33 mouse cellular contexts compared by ENCODE assay signal in the genomic region with DNA sequence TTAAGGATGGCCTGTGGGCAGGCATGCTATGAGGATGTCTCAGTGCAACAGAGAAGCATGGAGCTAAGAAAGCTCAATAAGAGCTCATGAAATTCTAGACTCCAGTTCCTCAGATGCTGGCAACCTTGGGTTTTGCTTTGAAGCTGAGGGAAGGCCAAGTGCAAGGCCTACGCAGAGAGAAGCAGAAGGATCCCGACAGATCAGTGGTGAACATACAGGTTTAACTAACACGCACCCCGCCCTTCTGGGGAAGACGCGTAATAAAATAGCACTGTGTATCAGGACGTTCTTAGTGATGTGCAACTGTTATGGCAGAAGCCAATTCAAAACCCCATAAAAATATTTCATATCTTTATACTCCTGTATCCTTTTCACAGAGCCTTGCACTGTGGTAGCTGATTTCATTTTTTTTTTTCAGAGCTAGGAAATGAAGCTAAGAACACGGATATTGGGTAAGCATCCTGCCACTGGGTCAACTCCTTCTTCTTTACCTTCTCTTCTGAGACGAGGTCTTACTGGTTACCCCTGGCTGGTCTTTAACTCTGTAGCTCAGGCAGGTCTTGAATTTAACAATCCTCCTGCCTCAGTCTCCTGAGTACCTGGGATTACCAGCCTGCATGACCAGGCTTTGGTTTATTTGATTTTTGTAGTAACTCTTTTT. TPM values are rescaled to one million over a fixed set of nuclear protein-coding genes. Genes with fewer than 3 reads are reported as not detected.
DNase-seq lines count a peak whose midpoint lies in the region; ATAC-seq and TF ChIP-seq lines count a peak whose summit lies in the region.
"Had no signal": no experiment of that assay in that cellular context is flagged by ENCODE, and none has a peak within 500 bp of the region (broad histone marks: within the 10 kb centered on the region; RNA-seq: fewer than 3 reads in every experiment).

No protein-coding gene starts in this region.

- no peak for TF ChIP-seq CTCF in liver, postnatal 0 days (IDR thresholded peaks at IDR 0.05; ENCODE audit: low read depth)
- no peak for TF ChIP-seq CTCF in MEL (IDR thresholded peaks at IDR 0.05 in 2 of 3, conservative IDR thresholded peaks at IDR 0.05 in 1 of 3; ENCODE audit: control insufficient read depth in 1 of 3, insufficient read depth in 1 of 3, low read depth in 2 of 3, low read length in 3 of 3, poor library complexity in 1 of 3, severe bottlenecking in 1 of 3)

- TF ChIP-seq POLR2A in MEL (IDR thresholded peaks at IDR 0.05; ENCODE audit: control insufficient read depth in 1 of 2, insufficient read depth in 1 of 2, low read depth in 1 of 2, low read length in 2 of 2, poor library complexity in 1 of 2) = no peak

- H3K4me3 ChIP-seq in liver, postnatal 0 days (ENCODE audit: low read depth, low read length) = no peak overlapping the region
- no peak overlapping the region for H3K4me3 ChIP-seq in MEL (ENCODE audit: control insufficient read depth in 1 of 2, insufficient read depth in 1 of 2, low read depth in 2 of 2, low read length in 2 of 2)
- H3K4me3 ChIP-seq in forebrain, embryonic 12.5 days (replicated peaks) = no peak overlapping the region
- H3K4me3 ChIP-seq: embryonic facial prominence, embryonic 13.5 days; erythroblast, embryonic 14.5 days; hindbrain, embryonic 12.5 days; intestine, embryonic 15.5 days; left cerebral cortex, adult 2 months; limb, embryonic 12.5 days; midbrain, embryonic 12.5 days; myocyte; neural tube, embryonic 12.5 days had no signal

- H3K36me3 ChIP-seq in liver, postnatal 0 days (replicated peaks; ENCODE audit: insufficient read depth, low read length) = no peaks in the 10 kb centered on the region
- H3K36me3 ChIP-seq in MEL (ENCODE audit: control insufficient read depth in 1 of 2, insufficient read depth in 2 of 2, low read length in 2 of 2) = peaks cover 0 to 2% of the 10 kb centered on the region in 2 experiments; a peak in 1 of 4 replicates
- no peaks in the 10 kb centered on the region for H3K36me3 ChIP-seq in forebrain, embryonic 12.5 days (replicated peaks)
- H3K36me3 ChIP-seq: embryonic facial prominence, embryonic 13.5 days; hindbrain, embryonic 12.5 days; intestine, embryonic 15.5 days; limb, embryonic 12.5 days; midbrain, embryonic 12.5 days; neural tube, embryonic 12.5 days had no signal

- WGBS in liver, postnatal 0 days (ENCODE audit: insufficient replicate concordance) = 80% methylated on average over 9 of the region's 9 CpGs
- 94% methylated on average over 9 of the region's 9 CpGs for WGBS in forebrain, embryonic 12.5 days

- no peak for ATAC-seq in liver, postnatal 0 days
- ATAC-seq in megakaryocyte progenitor cell, adult 5-6 weeks (replicated peaks; ENCODE audit: poor library complexity) = peak; percentile 54
- no peak for ATAC-seq in forebrain, embryonic 12.5 days (ENCODE audit: low FRiP score)
- ATAC-seq: CD4-positive, CD25-positive, alpha-beta regulatory T cell, adult 4 months; forebrain, postnatal 0 days; hindbrain, postnatal 0 days; intestine, embryonic 15.5 days had no signal

- no peak for TF ChIP-seq EP300 in liver, postnatal 0 days (IDR thresholded peaks at IDR 0.05; ENCODE audit: low read depth)
- TF ChIP-seq EP300 in MEL (IDR thresholded peaks at IDR 0.05; ENCODE audit: low read depth in 1 of 2, low read length in 2 of 2) = no peak

- no peaks in the 10 kb centered on the region for H3K9me3 ChIP-seq in liver, postnatal 0 days (ENCODE audit: low read length)
- H3K9me3 ChIP-seq in MEL (replicated peaks; ENCODE audit: insufficient read depth, low read length) = no peaks in the 10 kb centered on the region
- 0 out of 2 replicates have a peak, but pooled peaks cover 4% of the 10 kb centered on the region for H3K9me3 ChIP-seq in forebrain, embryonic 12.5 days
- H3K9me3 ChIP-seq: intestine, embryonic 15.5 days; limb, embryonic 12.5 days; midbrain, embryonic 12.5 days had no signal

- H3K4me2 ChIP-seq in liver, postnatal 0 days (ENCODE audit: low read depth, low read length) = no peak overlapping the region
- H3K4me2 ChIP-seq in forebrain, embryonic 12.5 days = no peak overlapping the region
- H3K4me2 ChIP-seq: embryonic facial prominence, embryonic 13.5 days; heart, embryonic 11.5 days; hindbrain, embryonic 12.5 days; intestine, embryonic 15.5 days; limb, embryonic 12.5 days; liver, embryonic 11.5 days; midbrain, embryonic 12.5 days; neural tube, embryonic 12.5 days had no signal

- no peak for TF ChIP-seq RAD21 in MEL (IDR thresholded peaks at IDR 0.05; ENCODE audit: low read depth, low read length)

- peak overlapping the region; percentile 29; the same call in 1 of the 2 replicates for H3K27ac ChIP-seq in liver, postnatal 0 days (ENCODE audit: low read depth)
- no peak overlapping the region for H3K27ac ChIP-seq in MEL (ENCODE audit: control insufficient read depth, low read depth, low read length)
- no peak overlapping the region for H3K27ac ChIP-seq in forebrain, embryonic 12.5 days
- H3K27ac ChIP-seq: embryonic facial prominence, embryonic 13.5 days; hindbrain, embryonic 12.5 days; hindbrain, postnatal 0 days; intestine, embryonic 15.5 days; kidney, postnatal 0 days; left cerebral cortex, adult 2 months; limb, embryonic 12.5 days; midbrain, embryonic 12.5 days; neural tube, embryonic 12.5 days had no signal

- H3K9ac ChIP-seq in liver, postnatal 0 days (replicated peaks) = no peak overlapping the region
- no peak overlapping the region for H3K9ac ChIP-seq in MEL (ENCODE audit: control insufficient read depth, low read depth, low read length, poor library complexity, severe bottlenecking)
- no peak overlapping the region for H3K9ac ChIP-seq in forebrain, embryonic 12.5 days
- H3K9ac ChIP-seq: embryonic facial prominence, embryonic 13.5 days; forebrain, postnatal 0 days; hindbrain, embryonic 12.5 days; intestine, embryonic 15.5 days; limb, embryonic 12.5 days; midbrain, embryonic 12.5 days; neural tube, embryonic 12.5 days had no signal

- peaks cover 4% of the 10 kb centered on the region for H3K4me1 ChIP-seq in liver, postnatal 0 days (ENCODE audit: insufficient read depth)
- H3K4me1 ChIP-seq in MEL (ENCODE audit: control insufficient read depth in 1 of 2, insufficient read depth in 2 of 2, low read length in 2 of 2) = no peaks in the 10 kb centered on the region
- H3K4me1 ChIP-seq in forebrain, embryonic 12.5 days = no peaks in the 10 kb centered on the region
- H3K4me1 ChIP-seq: embryonic facial prominence, embryonic 13.5 days; hindbrain, embryonic 12.5 days; intestine, embryonic 15.5 days; limb, embryonic 12.5 days; midbrain, embryonic 12.5 days; neural tube, embryonic 12.5 days had no signal

- H3K79me2 ChIP-seq in MEL (ENCODE audit: control insufficient read depth, insufficient read depth, low read length, poor library complexity) = no peaks in the 10 kb centered on the region

- H3K27me3 ChIP-seq in liver, postnatal 0 days (ENCODE audit: insufficient read depth, low read length) = no peaks in the 10 kb centered on the region
- H3K27me3 ChIP-seq in MEL (ENCODE audit: control insufficient read depth in 1 of 2, insufficient read depth in 2 of 2, low read length in 2 of 2) = no peaks in the 10 kb centered on the region
- no peaks in the 10 kb centered on the region for H3K27me3 ChIP-seq in forebrain, embryonic 12.5 days
- H3K27me3 ChIP-seq: embryonic facial prominence, embryonic 13.5 days; hindbrain, embryonic 12.5 days; intestine, embryonic 15.5 days; limb, embryonic 12.5 days; midbrain, embryonic 12.5 days; neural tube, embryonic 12.5 days had no signal

- DNase-seq in adrenal gland, postnatal 14 days = peak; percentile 18
- no peak for DNase-seq in adrenal gland, postnatal 25 days
- no peak for DNase-seq in liver, postnatal 0 days
- DNase-seq in liver (no peak), MEL (ENCODE audit: low read depth, low spot score) (peak; percentile 38)
- DNase-seq in right cerebral cortex, postnatal 36 days (ENCODE audit: low spot score in 2 of 2) = no peak
- DNase-seq: cerebellum, adult 11-12 months; cerebellum, adult 9-11 months; embryo, embryonic 11 days; forebrain, postnatal 0 days; gastrocnemius, postnatal 14 days; heart, adult 11 months; heart, postnatal 36 days; kidney, adult 8-10 months; kidney, postnatal 4 days; lung, postnatal 4 days; thymus, postnatal 14 days had no signal

TF ChIP-seq in MEL, 35 proteins besides CTCF, POLR2A, EP300 and RAD21:
- no peak for TF ChIP-seq KAT2A (conservative IDR thresholded peaks at IDR 0.05; ENCODE audit: low read depth, low read length)
- TF ChIP-seq MAX (IDR thresholded peaks at IDR 0.05; ENCODE audit: low read length) = no peak
- TF ChIP-seq ETS1 (IDR thresholded peaks at IDR 0.05; ENCODE audit: low read depth, low read length) = no peak
- no peak for TF ChIP-seq NRF1 (IDR thresholded peaks at IDR 0.05; ENCODE audit: insufficient read depth, low read depth, low read length, poor library complexity, severe bottlenecking)
- TF ChIP-seq CHD1 (IDR thresholded peaks at IDR 0.05; ENCODE audit: low read depth, low read length) = no peak
- no peak for TF ChIP-seq POLR2AphosphoS5 (IDR thresholded peaks at IDR 0.05; ENCODE audit: borderline replicate concordance, low read depth, low read length)
- no peak for TF ChIP-seq USF2 (IDR thresholded peaks at IDR 0.05; ENCODE audit: borderline replicate concordance in 1 of 2, insufficient read depth in 1 of 2, low read depth in 1 of 2, low read length in 2 of 2)
- TF ChIP-seq MEF2A (IDR thresholded peaks at IDR 0.05; ENCODE audit: extremely low read depth, insufficient replicate concordance, low read depth, low read length, poor library complexity, severe bottlenecking) = no peak
- no peak for TF ChIP-seq UBTF (IDR thresholded peaks at IDR 0.05; ENCODE audit: borderline replicate concordance, insufficient read depth, low read depth, low read length)

RNA-seq across cellular contexts. Expression of a gene that starts 27.0 kb away (rescaled TPM):
- total RNA-seq in adrenal gland, postnatal 14 days (2021) = 107 and 111 TPM in 2 replicates
- total RNA-seq in adrenal gland, postnatal 25 days (2021) = 147 and 157 TPM in 2 replicates
- 23.5 and 24.6 TPM in 2 replicates for polyA plus RNA-seq in liver, postnatal 0 days (2015; fragmentation: Nextera tagmentation; extraction: Ambion mirVana)
- total RNA-seq in MEL (2012; rRNA removed) = 0.20 and 0.27 TPM in 2 replicates
- polyA plus RNA-seq in MEL (2012; ENCODE audit: insufficient read depth in 1 of 2, insufficient read length in 2 of 2, low read depth in 1 of 2, low replicate concordance in 2 of 2, missing spikeins in 1 of 2) = under 1 TPM in 1 of 2 experiments, not detected in 1; 0.32 TPM
- total RNA-seq in megakaryocyte progenitor cell, adult 5-6 weeks (2015) = 95.0 and 97.5 TPM in 2 replicates
- total RNA-seq in megakaryocyte progenitor cell, adult 5-6 weeks (2017) = 128 and 149 TPM in 2 replicates
- polyA plus RNA-seq in forebrain, embryonic 12.5 days (2016; fragmentation: Nextera tagmentation; extraction: Ambion mirVana) = 16.7 and 17.2 TPM in 2 replicates

Comparison
In these comparisons a context has a peak if more than half of its experiments do, and no peak if none do; other contexts are left out.
1. DNase-seq: peak in adrenal gland, postnatal 14 days (single experiment) and MEL (single experiment); none in adrenal gland, postnatal 25 days (single experiment), liver, postnatal 0 days (single experiment), liver (single experiment) and right cerebral cortex, postnatal 36 days (0 of 2).
2. RNA of a gene that starts 27.0 kb away (total RNA-seq): 147 to 157 TPM in adrenal gland, postnatal 25 days, 95.0 to 149 TPM in megakaryocyte progenitor cell, adult 5-6 weeks and 107 to 111 TPM in adrenal gland, postnatal 14 days; 0.20 to 0.27 TPM in MEL; every median in the first group is over 10 times any median in the second.